Mouse (Mus musculus): ENCODE measurements around the gene Ighmbp2. TPM values are rescaled to one million over a fixed set of nuclear protein-coding genes. Genes with fewer than 3 reads are reported as not detected.

Gene Ighmbp2
- 1 to 10 TPM; 4.1 to 4.5 TPM for total RNA-seq (2021)
- long read RNA-seq, experiment 1, full-length matches to known transcripts = 8 of 9 reads
- long read RNA-seq, experiment 1, partial matches to known transcripts = 1 of 9 reads
- long read RNA-seq, experiment 1, other reads (novel, unspliced or antisense) = 0 of 9 reads
- long read RNA-seq, experiment 2, full-length matches to known transcripts = 8 of 11 reads
- long read RNA-seq, experiment 2, partial matches to known transcripts = 2 of 11 reads
- long read RNA-seq, experiment 2, other reads (novel, unspliced or antisense) = 1 of 11 reads

GRCm38 (mm10) chr19:3282572-3283467 is at the start of gene Ighmbp2, which contains the start of gene Mrpl21:
Ighmbp2 (minus strand) TSS chr19:3283017.
Mrpl21 (plus strand) TSS chr19:3282901.
- peak; percentile 91 for DNase-seq (ENCODE audit: low spot score)

GRCm38 (mm10) chr19:3326479-3327047 is 43.7 kb upstream of the Ighmbp2 start:
- DNase-seq (ENCODE audit: low spot score) = no peak

GRCm38 (mm10) chr19:3325771-3326478 is 43.1 kb upstream of the Ighmbp2 start:
- no peak for DNase-seq (ENCODE audit: low spot score)

- peak; percentile 96 for DNase-seq (ENCODE audit: low spot score)
These were observed 42.3 kb upstream of the Ighmbp2 start for GRCm38 (mm10) chr19:3324931-3325711.

DNA sequence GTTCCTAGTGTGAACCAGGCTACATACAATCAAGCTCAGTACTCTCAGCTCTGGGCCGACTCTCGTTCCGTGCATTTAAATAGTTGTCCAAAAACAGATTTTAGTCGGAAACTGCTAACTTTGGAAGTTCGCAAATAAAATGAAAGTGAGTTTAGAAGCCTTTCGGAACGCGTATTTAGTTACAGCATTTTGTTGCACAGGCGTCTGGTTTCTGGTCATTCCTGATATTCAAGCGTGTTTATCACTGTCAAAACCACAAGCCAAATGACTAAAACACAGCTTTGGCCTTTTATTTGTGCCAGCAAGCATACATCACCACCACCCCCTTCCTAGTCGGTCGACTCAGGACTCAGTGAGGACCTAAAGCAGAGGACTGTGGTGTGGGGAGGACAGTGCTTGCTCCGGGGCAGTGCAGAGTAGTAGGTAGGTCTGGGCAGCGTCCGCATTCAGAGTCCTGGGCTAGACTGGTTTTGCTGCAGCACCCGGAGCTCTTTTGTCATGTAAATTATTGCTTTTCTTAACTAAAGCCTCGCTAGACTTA is 41.5 kb upstream of the Ighmbp2 start:
- DNase-seq (ENCODE audit: low spot score) = no peak

GRCm38 (mm10) chr19:3323753-3324270 is 41.0 kb upstream of the Ighmbp2 start:
- DNase-seq (ENCODE audit: low spot score) = peak; percentile 76

GRCm38 (mm10) chr19:3323201-3323621 is 40.4 kb upstream of the Ighmbp2 start:
- DNase-seq (ENCODE audit: low spot score) = peak; percentile 86

DNA sequence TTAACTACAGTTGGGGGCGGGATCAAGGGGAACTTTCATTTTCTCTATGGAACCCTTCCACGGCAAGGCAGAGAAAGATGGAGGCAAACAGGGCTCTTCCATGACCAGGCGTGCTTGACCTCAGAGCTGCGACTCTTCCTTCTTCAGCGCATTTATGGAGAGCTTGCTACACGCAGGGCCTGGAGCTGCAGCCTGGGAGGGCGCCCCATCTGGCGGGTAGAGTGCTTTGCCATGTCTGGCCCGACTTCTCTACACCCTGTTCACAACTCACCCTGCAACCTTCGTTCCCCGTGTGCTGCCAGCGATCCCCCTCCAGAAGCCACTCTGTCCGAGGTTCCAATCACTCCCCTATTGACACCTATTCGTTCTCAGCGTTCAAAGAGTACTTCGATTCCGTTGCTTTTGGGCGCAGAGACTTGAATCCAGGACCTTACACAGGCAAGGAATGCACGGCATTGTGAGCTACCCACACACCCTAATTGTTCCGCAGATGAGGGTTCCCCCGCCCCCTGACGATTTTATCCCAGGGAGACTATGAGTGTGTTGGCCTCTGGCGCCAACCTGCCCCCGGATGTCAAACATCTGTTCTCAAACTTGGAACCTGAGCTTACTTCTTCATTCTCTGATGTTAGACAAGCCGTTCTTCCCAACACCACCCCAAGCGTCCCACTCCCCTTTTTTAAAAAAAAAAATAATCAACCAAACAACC is 39.6 kb upstream of the Ighmbp2 start, which contains the start of gene Cpt1a:
Gene Cpt1a (plus strand): TSS at position 74 of the 709 bp plus-strand sequence.
- DNase-seq (ENCODE audit: low spot score) = peak; percentile 56

DNA sequence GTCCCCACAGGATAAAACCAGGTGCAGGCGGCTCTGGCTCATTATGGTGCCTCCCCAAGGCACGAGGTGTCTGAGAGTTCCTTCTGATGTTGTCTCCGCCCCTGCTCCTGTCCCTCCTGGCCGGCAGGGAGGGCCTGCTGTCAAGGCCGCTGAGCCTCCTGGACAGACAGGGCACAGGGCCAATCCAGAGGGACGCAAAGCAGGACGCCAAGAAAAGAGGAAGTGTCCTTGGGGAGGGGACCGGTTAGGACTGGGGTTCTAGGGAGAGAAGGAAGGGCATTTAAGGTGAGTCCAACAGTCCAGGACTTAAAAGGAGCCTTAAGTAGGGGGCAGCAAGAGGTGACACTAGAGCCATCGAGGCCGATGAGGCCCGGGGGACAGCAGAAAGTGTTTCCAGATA is 38.8 kb upstream of the Ighmbp2 start:
- peak; percentile 46 for DNase-seq (ENCODE audit: low spot score)

DNA sequence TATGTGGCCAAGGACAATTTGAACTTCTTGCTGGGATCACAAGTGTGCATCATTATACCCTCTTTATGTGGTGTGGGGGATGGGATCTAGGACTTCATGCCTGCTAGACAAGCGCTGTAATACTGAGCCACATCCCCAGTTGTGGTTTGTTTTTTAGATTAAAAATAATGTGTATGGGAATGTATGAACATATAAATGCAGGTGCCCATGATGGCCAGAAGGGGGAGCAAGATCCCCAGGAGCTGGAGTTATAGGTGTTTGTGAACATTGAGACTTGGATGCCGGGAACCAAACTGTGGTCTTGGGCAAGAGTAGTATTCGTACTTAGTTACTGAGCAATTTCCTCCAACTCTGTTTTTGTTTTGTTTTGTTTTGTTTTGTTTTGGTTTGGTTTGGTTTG is 38.0 kb upstream of the Ighmbp2 start:
- no peak for DNase-seq (ENCODE audit: low spot score)

- DNase-seq (ENCODE audit: low spot score) = no peak
These were observed 37.3 kb upstream of the Ighmbp2 start for GRCm38 (mm10) chr19:3320086-3320485.

- no peak for DNase-seq (ENCODE audit: low spot score)
These were observed 36.5 kb upstream of the Ighmbp2 start for GRCm38 (mm10) chr19:3319341-3319740.

- no peak for DNase-seq (ENCODE audit: low spot score)
These were observed 24.5 kb upstream of the Ighmbp2 start for GRCm38 (mm10) chr19:3307175-3307949.

- DNase-seq (ENCODE audit: low spot score) = no peak
These were observed 21.2 kb upstream of the Ighmbp2 start for GRCm38 (mm10) chr19:3304017-3304416.

- DNase-seq (ENCODE audit: low spot score) = no peak
These were observed 15.0 kb upstream of the Ighmbp2 start for GRCm38 (mm10) chr19:3297775-3298174.

DNA sequence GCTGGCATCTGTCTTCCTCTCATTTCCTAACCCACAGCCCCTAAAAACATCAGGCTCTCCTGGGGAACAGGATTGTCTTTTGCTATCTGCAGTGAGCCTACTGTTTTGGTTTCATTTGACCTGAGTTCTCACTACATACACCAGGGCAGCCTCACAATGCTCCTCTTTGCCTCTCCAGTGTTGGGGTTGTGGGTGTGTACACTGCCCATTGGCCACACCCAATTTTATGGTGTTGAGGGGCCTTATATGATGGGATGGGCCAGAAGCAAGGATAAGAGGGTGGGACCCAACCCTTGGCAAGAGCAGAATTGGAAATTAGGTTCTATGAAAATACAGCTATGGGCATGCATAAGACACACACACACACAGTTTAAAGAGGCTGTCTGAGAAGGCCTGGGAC is 14.2 kb upstream of the Ighmbp2 start:
- no peak for DNase-seq (ENCODE audit: low spot score)

GRCm38 (mm10) chr19:3295245-3295644 is 12.4 kb upstream of the Ighmbp2 start:
- DNase-seq (ENCODE audit: low spot score) = no peak

GRCm38 (mm10) chr19:3292993-3293392 is 10.2 kb upstream of the Ighmbp2 start:
- no peak for DNase-seq (ENCODE audit: low spot score)

DNA sequence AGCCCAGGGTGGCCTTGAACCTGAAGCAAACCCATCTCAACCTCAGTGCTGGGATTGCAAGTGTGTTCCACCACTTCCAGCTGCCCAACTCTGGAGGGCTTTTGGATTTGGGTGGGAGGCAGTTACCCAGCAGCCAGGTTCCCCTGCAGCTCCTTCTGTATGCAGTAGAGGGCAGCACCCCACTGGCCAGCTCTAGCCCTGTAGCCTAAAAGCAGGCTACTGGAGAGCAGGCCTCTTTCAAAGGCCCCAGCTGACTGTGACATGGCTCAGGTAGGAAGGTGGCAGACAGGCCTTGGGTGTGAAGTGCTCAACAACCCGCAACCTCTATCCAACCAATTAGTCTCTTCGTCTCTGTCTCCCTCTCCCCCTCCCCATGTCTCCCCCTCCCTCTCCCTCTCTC is 9.2 kb upstream of the Ighmbp2 start:
- peak; percentile 56 for DNase-seq (ENCODE audit: low spot score)

All from gastrocnemius, adult 18-20 months (tissue).